Mouse (Mus musculus) large intestine, adult 2 months (tissue): ENCODE results near the gene Cnmd. TPM values are rescaled to one million over a fixed set of nuclear protein-coding genes. Genes with fewer than 3 reads are reported as not detected.

Source experiments
- DNase-seq: peaks from one replicate; pipeline ENCODE4 v3.0.0-alpha.2; 2012; ENCODE audit warnings: low read depth, low spot score
- WGBS: fragments of 180-500 bp; shearing (Covaris S2); methylation state at CpG from one replicate; pipeline ENCODE4 v1.1.7; 2018; 5-methylcytosine and 5-hydroxymethylcytosine counted together
- polyA plus RNA-seq: library from polyadenylated mRNA; depleted of rRNA; stranded (reverse); fragments of >200 nt; gene quantifications from 2 replicates; pipeline ENCODE4 v1.2.3, GENCODE M21; 2012

The Cnmd gene
- polyA plus RNA-seq, 1 experiment, result not detected

- DNase-seq, result no peak
- 65% methylated on average over 4 of the region's 4 CpGs for WGBS
Measured at GRCm38 (mm10) chr14:79652654-79653053, 9.3 kb downstream of the Cnmd start.

GRCm38 (mm10) chr14:79649680-79650079 lies 12.3 kb downstream of the Cnmd start:
- 60% methylated on average over 3 of the region's 3 CpGs for WGBS
- DNase-seq, result no peak

- 58% methylated on average over 11 of the region's 11 CpGs for WGBS
Measured at GRCm38 (mm10) chr14:79645378-79645777, 16.6 kb downstream of the Cnmd start.

GRCm38 (mm10) chr14:79642063-79642462 lies 19.9 kb downstream of the Cnmd start:
- WGBS, result 33% methylated on average over 9 of the region's 9 CpGs
- peak; percentile 32 for DNase-seq

More at GRCm38 (mm10) chr14:79645378-79645777, 16.6 kb downstream of the Cnmd start:
- no peak for DNase-seq

- 42% methylated on average over 4 of the region's 4 CpGs for WGBS
- no peak for DNase-seq
Measured at GRCm38 (mm10) chr14:79636814-79637213, 25.2 kb downstream of the Cnmd start.

- no peak for DNase-seq
- 84% methylated on average over 2 of the region's 2 CpGs for WGBS
Measured at GRCm38 (mm10) chr14:79633196-79633595, 28.8 kb downstream of the Cnmd start.

- 64% methylated on average over 6 of the region's 6 CpGs for WGBS
- no peak for DNase-seq
Measured at GRCm38 (mm10) chr14:79632330-79632729, 29.6 kb downstream of the Cnmd start.

- 84% methylated on average over 3 of the region's 3 CpGs for WGBS
Measured at GRCm38 (mm10) chr14:79621143-79621542, 40.8 kb downstream of the Cnmd start.

GRCm38 (mm10) chr14:79619802-79620201 lies 42.2 kb downstream of the Cnmd start:
- WGBS, result 94% methylated on average over 7 of the region's 7 CpGs
- DNase-seq, result no peak

More at GRCm38 (mm10) chr14:79621143-79621542, 40.8 kb downstream of the Cnmd start:
- DNase-seq, result no peak

- DNase-seq, result no peak
- WGBS, result 83% methylated on average over 8 of the region's 8 CpGs
Measured at GRCm38 (mm10) chr14:79617121-79617828, 44.7 kb downstream of the Cnmd start.

- 97% methylated on average over 6 of the region's 6 CpGs for WGBS
- no peak for DNase-seq
Measured at GRCm38 (mm10) chr14:79608286-79608685, 53.7 kb downstream of the Cnmd start.

- no peak for DNase-seq
- 89% methylated on average over 4 of the region's 4 CpGs for WGBS
Measured at GRCm38 (mm10) chr14:79607352-79607751, 54.6 kb downstream of the Cnmd start.

- 72% methylated on average over 3 of the region's 3 CpGs for WGBS
Measured at GRCm38 (mm10) chr14:79606867-79607266, 55.1 kb downstream of the Cnmd start.

GRCm38 (mm10) chr14:79606392-79606791 lies 55.6 kb downstream of the Cnmd start:
- 60% methylated on average over 6 of the region's 6 CpGs for WGBS
- DNase-seq, result no peak

More at GRCm38 (mm10) chr14:79606867-79607266, 55.1 kb downstream of the Cnmd start:
- DNase-seq, result no peak

GRCm38 (mm10) chr14:79605881-79606280 lies 56.1 kb downstream of the Cnmd start:
- WGBS, result 76% methylated on average over 2 of the region's 2 CpGs
- no peak for DNase-seq

- 29% methylated on average over 4 of the region's 4 CpGs for WGBS
- no peak for DNase-seq
Measured at GRCm38 (mm10) chr14:79596602-79597001, 65.4 kb downstream of the Cnmd start.

GRCm38 (mm10) chr14:79594069-79594468 lies 67.9 kb downstream of the Cnmd start:
- WGBS, result 84% methylated on average over 5 of the region's 5 CpGs
- DNase-seq, result no peak

- no peak for DNase-seq
- WGBS, result 83% methylated on average over 2 of the region's 2 CpGs
Measured at GRCm38 (mm10) chr14:79591611-79592010, 70.4 kb downstream of the Cnmd start.

- 94% methylated on average over 8 of the region's 8 CpGs for WGBS
- no peak for DNase-seq
Measured at GRCm38 (mm10) chr14:79590916-79591315, 71.1 kb downstream of the Cnmd start.

GRCm38 (mm10) chr14:79589401-79589800 lies 72.6 kb downstream of the Cnmd start:
- DNase-seq, result no peak
- WGBS, result 86% methylated on average over 6 of the region's 6 CpGs

GRCm38 (mm10) chr14:79588534-79588951 lies 73.4 kb downstream of the Cnmd start:
- no peak for DNase-seq
- 59% methylated on average over 9 of the region's 9 CpGs for WGBS

- WGBS, result under 1% methylated on average over 9 of the region's 9 CpGs
- no peak for DNase-seq
Measured at GRCm38 (mm10) chr14:79587852-79588229, 74.1 kb downstream of the Cnmd start.
